In genomic region chr6:77257358-77258105, GRCm38 (mm10) we compare ENCODE assay signal across 9 mouse cellular contexts. TPM values are rescaled to one million over a fixed set of nuclear protein-coding genes. Genes with fewer than 3 reads are reported as not detected.
A peak's percentile ranks its signal among the peaks of the same experiment; 100 is the strongest.
DNase-seq lines count a peak whose midpoint lies in the region; ATAC-seq and TF ChIP-seq lines count a peak whose summit lies in the region.
"Had no signal": no experiment of that assay in that cellular context is flagged by ENCODE, and none has a peak within 500 bp of the region (broad histone marks: within the 10 kb centered on the region; RNA-seq: fewer than 3 reads in every experiment).

No protein-coding gene starts in this region.

- DNase-seq in cerebellum, postnatal 14 days: peak; percentile 55 to 65
- no peak for DNase-seq in cerebellum, adult 8-10 months
- peak in 1 of 2 experiments; percentile 47 for DNase-seq in layer of hippocampus, adult 2 months (ENCODE audit: low spot score in 2 of 2)
- no peak for DNase-seq in layer of hippocampus, postnatal 36 days
- DNase-seq in testis, postnatal 10 days (ENCODE audit: low spot score): peak; percentile 48
- DNase-seq in testis, postnatal 14 days (ENCODE audit: low spot score): no peak
- peak; percentile 15 for DNase-seq in stomach, postnatal 0 days (ENCODE audit: low spot score)
- DNase-seq: gastrocnemius, postnatal 14 days had no signal

- H3K27me3 ChIP-seq in stomach, postnatal 0 days (ENCODE audit: control insufficient read depth, insufficient read depth, low read length): no peaks in the 10 kb centered on the region

- no peak for TF ChIP-seq EP300 in stomach, postnatal 0 days (optimal IDR thresholded peaks at IDR 0.05)

- 27% methylated on average over 7 of the region's 7 CpGs for WGBS in stomach, postnatal 0 days

- H3K36me3 ChIP-seq in stomach, postnatal 0 days (ENCODE audit: control insufficient read depth, insufficient read depth, low read length): no peaks in the 10 kb centered on the region

- peak; percentile 73 for TF ChIP-seq CTCF in layer of hippocampus, adult 2 months (conservative IDR thresholded peaks at IDR 0.05)
- peak; percentile 75 for TF ChIP-seq CTCF in stomach, postnatal 0 days (IDR thresholded peaks at IDR 0.05; ENCODE audit: low read depth)

- H3K4me3 ChIP-seq in layer of hippocampus, adult 2 months: no peak overlapping the region
- no peak overlapping the region for H3K4me3 ChIP-seq in stomach, postnatal 0 days (ENCODE audit: low read depth, low read length)

- H3K9me3 ChIP-seq in stomach, postnatal 0 days (ENCODE audit: control insufficient read depth, low read length): no peaks in the 10 kb centered on the region

- no peaks in the 10 kb centered on the region for H3K4me1 ChIP-seq in stomach, postnatal 0 days (replicated peaks; ENCODE audit: control insufficient read depth, insufficient read depth)

- H3K4me2 ChIP-seq in stomach, postnatal 0 days (replicated peaks; ENCODE audit: low read depth): no peak overlapping the region

- H3K9ac ChIP-seq in stomach, postnatal 0 days (ENCODE audit: low read length): no peak overlapping the region

- H3K27ac ChIP-seq in layer of hippocampus, adult 2 months: peak overlapping the region; percentile 72; the same call in 1 of the 2 replicates
- no peak overlapping the region for H3K27ac ChIP-seq in stomach, postnatal 0 days (replicated peaks)

- no peak for ATAC-seq in stomach, postnatal 0 days (ENCODE audit: low FRiP score, low TSS enrichment)
- ATAC-seq in monocyte, adult 5-6 weeks (replicated peaks; ENCODE audit: insufficient number of reproducible peaks, low FRiP score, low TSS enrichment, poor library complexity, severe bottlenecking): no peak

RNA-seq across cellular contexts. Expression of gene Lrrtm1, which starts 15.0 kb away (rescaled TPM):
- total RNA-seq in layer of hippocampus, adult 2 months (2021): 100 to 1,000 TPM; 105 to 117 TPM
- 100 to 1,000 TPM; 114 TPM for total RNA-seq in layer of hippocampus, postnatal 36 days (2021)
- 2.5 and 3.0 TPM in 2 replicates for polyA plus RNA-seq in stomach, postnatal 0 days (2015; fragmentation: Nextera tagmentation; extraction: Ambion mirVana)
- total RNA-seq in monocyte, adult 5-6 weeks (2017): not detected in 3 replicates

Comparison
In these comparisons a context has a peak if more than half of its experiments do, and no peak if none do; other contexts are left out.
1. DNase-seq: peak in cerebellum, postnatal 14 days (2 of 2), testis, postnatal 10 days (single experiment) and stomach, postnatal 0 days (single experiment); none in cerebellum, adult 8-10 months (single experiment), layer of hippocampus, postnatal 36 days (0 of 2) and testis, postnatal 14 days (single experiment).
2. RNA of gene Lrrtm1, which starts 15.0 kb away (total RNA-seq): 105 to 117 TPM in layer of hippocampus, adult 2 months and 114 TPM in layer of hippocampus, postnatal 36 days; not detected in monocyte, adult 5-6 weeks; every median in the first group is over 100 times any median in the second.